Mouse (Mus musculus) brain, embryonic 14.5 days (tissue): Measurements from ENCODE around the gene Smim24.

Experiments
- CTCF ChIP-seq: fragments of 200-500 bp; IDR thresholded peaks from 2 replicates; pipeline ENCODE4 v1.5.1; 2012; ENCODE audit warnings: inconsistent platforms, mild to moderate bottlenecking, moderate library complexity, borderline replicate concordance; ENCODE audit not compliant: insufficient read depth, insufficient read length; ENCODE audit errors: extremely low read depth
- POLR2A ChIP-seq: fragments of 200-500 bp; IDR thresholded peaks from 2 replicates; pipeline ENCODE4 v1.6.1; 2012; ENCODE audit warnings: mild to moderate bottlenecking, inconsistent platforms, borderline replicate concordance; ENCODE audit not compliant: poor library complexity, insufficient read depth, insufficient read length, severe bottlenecking; ENCODE audit errors: extremely low read depth

DNA sequence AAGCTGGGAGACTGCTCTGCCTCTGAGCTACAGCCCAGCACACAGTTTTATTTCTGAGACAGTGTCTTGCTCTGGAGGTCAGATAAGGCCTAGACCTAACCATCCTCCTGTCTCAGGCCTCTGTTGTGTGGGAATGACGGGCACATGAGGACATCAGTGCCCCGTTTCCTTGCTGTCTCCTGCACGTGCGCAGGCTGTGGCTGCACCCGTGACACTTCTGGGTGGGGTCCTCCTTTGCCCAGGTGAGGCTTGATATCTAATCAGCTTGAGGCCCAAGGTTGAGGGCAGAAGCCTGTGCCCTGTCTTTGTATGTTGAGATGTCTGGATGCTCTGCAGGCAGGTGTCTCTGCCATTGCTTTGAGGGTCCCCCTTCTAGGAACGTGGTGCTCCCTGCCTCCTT lies 581 bp upstream of the Smim24 start:
- no peak for TF ChIP-seq POLR2A
- no peak for TF ChIP-seq CTCF
